Mouse (Mus musculus) G1E-ER4 (cell line): ENCODE measurements around the gene Esrrg. TPM values are rescaled to one million over a fixed set of nuclear protein-coding genes. Genes with fewer than 3 reads are reported as not detected.

Source experiments
- GATA1 ChIP-seq: IDR thresholded peaks from one replicate; pipeline ENCODE4 v1.8.0; 2012; ENCODE audit warnings: low read length, inconsistent platforms
- polyA plus RNA-seq: library from polyadenylated mRNA; stranded (reverse); fragments of >175 nt; gene quantifications from 2 replicates; pipeline ENCODE4 v1.2.3, GENCODE M21; 2012

Esrrg gene
- polyA plus RNA-seq, 1 experiment, result not detected

- TF ChIP-seq GATA1, result no peak
Observed at GRCm38 (mm10) chr1:188260259-188261107, 651.9 kb downstream of the Esrrg start.

- no peak for TF ChIP-seq GATA1
Observed at GRCm38 (mm10) chr1:188261903-188262682, 653.5 kb downstream of the Esrrg start, which contains the start of gene Ush2a. Ush2a (plus strand) TSS chr1:188262023.
